Mouse (Mus musculus) leukemia stem cell, adult 10-12 weeks (primary cell): ENCODE results near the gene Rassf5. TPM values are rescaled to one million over a fixed set of nuclear protein-coding genes. Genes with fewer than 3 reads are reported as not detected.

Source experiments
- polyA plus RNA-seq: library from polyadenylated mRNA; stranded (reverse); fragments of >175 nt; gene quantifications from 2 replicates; pipeline ENCODE4 v1.2.3, GENCODE M21; 2012; ENCODE audit warnings: low replicate concordance

Rassf5 gene
- 3.2 and 3.4 TPM in 2 replicates for polyA plus RNA-seq

GRCm38 (mm10) chr1:131245089-131245856 is at the start of gene Rassf5:
TSS of gene Rassf5 (minus strand) at chr1:131245258.

DNA sequence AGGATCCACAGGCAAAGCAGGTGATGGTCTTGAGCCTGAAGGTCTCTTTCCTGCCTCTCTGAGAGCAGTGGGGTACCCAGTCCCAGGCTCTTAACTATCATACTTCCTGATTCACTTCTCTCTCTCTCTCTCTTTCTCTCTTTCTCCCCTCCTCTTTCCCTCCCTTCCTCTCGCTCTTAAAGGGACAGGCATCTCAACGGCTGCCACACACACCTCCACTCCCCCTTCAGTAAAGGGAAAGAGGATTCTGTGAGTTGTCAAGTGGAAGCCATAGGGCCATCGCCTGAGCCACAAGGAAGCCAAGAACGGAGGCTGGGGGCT is 34.4 kb upstream of the Rassf5 start, which contains the start of gene Ikbke:
TSS of gene Ikbke (minus strand) at position 151 of the 321 bp plus-strand sequence.

GRCm38 (mm10) chr1:131153018-131153629 is 91.9 kb downstream of the Rassf5 start, which contains the start of gene Eif2d:
TSS of gene Eif2d (plus strand) at chr1:131153181.

GRCm38 (mm10) chr1:131138191-131139016 is 106.7 kb downstream of the Rassf5 start, which contains the start of gene Dyrk3:
TSS of gene Dyrk3 (minus strand) at chr1:131138340.

Other genes with a start within 250 kb of the Rassf5 start
- gene Il10, start 225.4 kb downstream of the Rassf5 start, polyA plus RNA-seq = not detected in 2 replicates
- 39.6 and 82.4 TPM in 2 replicates for gene Mapkapk2, start 147.4 kb downstream of the Rassf5 start, polyA plus RNA-seq
- 6.9 and 7.6 TPM in 2 replicates for gene Dyrk3, start 106.9 kb downstream of the Rassf5 start, polyA plus RNA-seq
- 17.8 and 25.3 TPM in 2 replicates for gene Eif2d, start 92.1 kb downstream of the Rassf5 start, polyA plus RNA-seq
- gene Ikbke, start 34.3 kb upstream of the Rassf5 start, polyA plus RNA-seq = 2.5 TPM in 2 replicates